Mouse (Mus musculus): ENCODE data around the gene Ociad2.

The Ociad2 gene

GRCm38 (mm10) chr5:73304507-73304906, 36.3 kb downstream of the Ociad2 start:
- DNase-seq (ENCODE audit: low spot score in 2 of 2): no peak

GRCm38 (mm10) chr5:73301601-73302307, 39.1 kb downstream of the Ociad2 start:
- DNase-seq (ENCODE audit: low spot score in 2 of 2): no peak

- no peak for DNase-seq (ENCODE audit: low spot score in 2 of 2)
Observed at GRCm38 (mm10) chr5:73295916-73296315, 44.9 kb downstream of the Ociad2 start.

GRCm38 (mm10) chr5:73295016-73295415, 45.8 kb downstream of the Ociad2 start:
- DNase-seq (ENCODE audit: low spot score in 2 of 2): no peak

GRCm38 (mm10) chr5:73293458-73293827, 47.4 kb downstream of the Ociad2 start:
- DNase-seq (ENCODE audit: low spot score in 2 of 2): no peak

- peak; percentile 79 to 91 for DNase-seq (ENCODE audit: low spot score in 2 of 2)
Observed at GRCm38 (mm10) chr5:73292502-73293457, 48.0 kb downstream of the Ociad2 start, which contains the start of gene Ociad1. Ociad1 (plus strand) TSS chr5:73292784.

GRCm38 (mm10) chr5:73289900-73290299, 50.9 kb downstream of the Ociad2 start:
- no peak for DNase-seq (ENCODE audit: low spot score in 2 of 2)

- DNase-seq (ENCODE audit: low spot score in 2 of 2): no peak
Observed at GRCm38 (mm10) chr5:73286603-73287002, 54.2 kb downstream of the Ociad2 start.

GRCm38 (mm10) chr5:73285470-73285978, 55.3 kb downstream of the Ociad2 start:
- no peak for DNase-seq (ENCODE audit: low spot score in 2 of 2)

GRCm38 (mm10) chr5:73284046-73284445, 56.8 kb downstream of the Ociad2 start:
- no peak for DNase-seq (ENCODE audit: low spot score in 2 of 2)

GRCm38 (mm10) chr5:73280567-73280850, 60.3 kb downstream of the Ociad2 start:
- DNase-seq (ENCODE audit: low spot score in 2 of 2): no peak

- DNase-seq (ENCODE audit: low spot score in 2 of 2): no peak
Observed at GRCm38 (mm10) chr5:73279732-73280566, 60.9 kb downstream of the Ociad2 start.

GRCm38 (mm10) chr5:73279190-73279589, 61.6 kb downstream of the Ociad2 start:
- no peak for DNase-seq (ENCODE audit: low spot score in 2 of 2)

- no peak for DNase-seq (ENCODE audit: low spot score in 2 of 2)
Observed at GRCm38 (mm10) chr5:73274941-73275340, 65.9 kb downstream of the Ociad2 start.

- no peak for DNase-seq (ENCODE audit: low spot score in 2 of 2)
Observed at GRCm38 (mm10) chr5:73273171-73273570, 67.7 kb downstream of the Ociad2 start.
